Mouse (Mus musculus): ENCODE measurements around the gene Rab14.

- no peak for TF ChIP-seq CTCF (IDR thresholded peaks at IDR 0.05; ENCODE audit: insufficient read depth, low read length)
- TF ChIP-seq POLR2A (IDR thresholded peaks at IDR 0.05; ENCODE audit: borderline replicate concordance, extremely low read depth, low read depth, low read length), result no peak
These were observed 22.0 kb upstream of the Rab14 start for GRCm38 (mm10) chr2:35222822-35223391.
